Mouse (Mus musculus) intestine, embryonic 16.5 days (tissue): ENCODE measurements around the gene Cracr2b. TPM values are rescaled to one million over a fixed set of nuclear protein-coding genes. Genes with fewer than 3 reads are reported as not detected.
"Not testable (repeated sequence)": the region's sequence is repeated elsewhere in the genome, so short reads cannot be mapped to it uniquely, and the experiment has no call there.

Experiments
- ATAC-seq: fragments of 200-750 bp; cut with Nextera tagmentation; 2 replicates; pipeline ENCODE4 v1.8.0; 2017; ENCODE audit warnings: moderate TSS enrichment, moderate library complexity
- H3K27ac ChIP-seq: fragments of 300-500 bp; sonication (generic); 2 replicates; pipeline ENCODE4 v1.5.1; 2014; ENCODE audit warnings: mild to moderate bottlenecking, low read length
- H3K27me3 ChIP-seq: fragments of 300-500 bp; sonication (generic); replicated peaks from 2 replicates; pipeline ENCODE4 v1.6.1; 2014; ENCODE audit warnings: low read length, control low read depth, mixed read lengths; ENCODE audit not compliant: control insufficient read depth, insufficient read depth
- H3K36me3 ChIP-seq: fragments of 300-500 bp; sonication (generic); 2 replicates; pipeline ENCODE4 v1.6.1; 2014; ENCODE audit warnings: low read length, control low read depth; ENCODE audit not compliant: control insufficient read depth, insufficient read depth
- H3K4me1 ChIP-seq: fragments of 300-500 bp; sonication (generic); 2 replicates; pipeline ENCODE4 v1.6.1; 2014; ENCODE audit warnings: low read length, control low read depth, mixed read lengths; ENCODE audit not compliant: control insufficient read depth, insufficient read depth
- H3K4me2 ChIP-seq: fragments of 300-500 bp; sonication (generic); 2 replicates; pipeline ENCODE4 v1.6.1; 2014; ENCODE audit warnings: low read depth, low read length, control low read depth
- H3K4me3 ChIP-seq: fragments of 300-500 bp; sonication (generic); 2 replicates; pipeline ENCODE4 v1.5.1; 2014; ENCODE audit warnings: mild to moderate bottlenecking, low read length
- H3K9ac ChIP-seq: fragments of 300-500 bp; sonication (generic); 2 replicates; pipeline ENCODE4 v1.6.1; 2014; ENCODE audit warnings: low read depth, low read length
- H3K9me3 ChIP-seq: fragments of 300-500 bp; sonication (generic); 2 replicates; pipeline ENCODE4 v1.6.1; 2016; ENCODE audit warnings: low read length, control low read depth; ENCODE audit not compliant: control insufficient read depth
- WGBS: fragments of 180-500 bp; shearing (Covaris S2); extraction: QIAGEN DNeasy Blood & Tissue Kit; methylation state at CpG from one replicate; pipeline ENCODE4 v1.1.7; 2014; 5-methylcytosine and 5-hydroxymethylcytosine counted together
- polyA plus RNA-seq: library from polyadenylated mRNA; unstranded; fragments of >200 nt; fragmentation: Nextera tagmentation; extraction: Ambion mirVana; gene quantifications from 2 replicates; pipeline ENCODE4 v1.2.1, GENCODE M21; 2015

The Cracr2b gene
- polyA plus RNA-seq, 1 experiment from 2014 or later, result 21.0 TPM

DNA sequence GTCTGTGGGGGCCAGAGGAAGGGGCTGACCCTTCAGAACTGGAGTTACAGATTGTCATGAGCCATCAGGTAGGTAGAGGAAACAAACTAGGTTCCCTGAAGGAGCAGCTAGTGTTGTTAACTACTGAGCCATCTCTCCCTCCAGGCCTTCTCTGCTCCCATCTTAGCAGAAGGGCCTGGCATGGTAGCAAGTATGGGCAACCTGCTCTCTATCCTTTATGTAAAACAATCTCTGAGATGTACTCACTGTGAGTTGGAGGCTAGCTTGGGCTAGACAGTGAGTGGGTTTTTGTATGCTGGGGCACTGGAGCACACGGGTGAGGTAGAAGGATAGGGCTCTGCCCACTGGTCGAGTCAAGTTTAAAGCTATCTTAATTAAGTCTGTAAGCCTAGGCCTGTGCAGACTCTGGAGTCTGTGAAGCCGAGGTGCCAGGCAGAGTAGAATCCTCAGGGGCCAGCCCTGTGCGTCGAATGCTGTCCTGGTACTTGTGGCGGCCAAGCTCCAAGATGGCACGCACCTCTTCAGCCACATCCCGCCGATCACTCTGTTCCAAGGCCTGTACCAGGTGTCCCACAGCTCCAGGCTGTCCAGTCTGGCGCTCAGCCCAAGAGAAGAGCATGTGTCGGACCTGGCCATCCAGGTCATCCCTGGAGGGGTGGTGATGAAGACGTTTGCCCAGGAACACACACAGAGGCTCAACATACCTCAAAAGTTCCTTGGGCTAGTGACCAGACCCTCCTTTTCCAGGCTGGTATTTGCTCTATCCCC, 22.5 kb upstream of the Cracr2b start:
- Histone ChIP-seq H3K27ac (no peak overlapping the region), H3K36me3 (peaks cover 9% of the 10 kb centered on the region), H3K27me3 (no peaks in the 10 kb centered on the region), H3K9ac (no peak overlapping the region; the same call in 1 of the 2 replicates), H3K4me2 (no peak overlapping the region), H3K9me3 (no peaks in the 10 kb centered on the region), H3K4me1 (peaks cover 44% of the 10 kb centered on the region), H3K4me3 (no peak overlapping the region)
- no peak for ATAC-seq
- 90% methylated on average over 12 of the region's 12 CpGs for WGBS

DNA sequence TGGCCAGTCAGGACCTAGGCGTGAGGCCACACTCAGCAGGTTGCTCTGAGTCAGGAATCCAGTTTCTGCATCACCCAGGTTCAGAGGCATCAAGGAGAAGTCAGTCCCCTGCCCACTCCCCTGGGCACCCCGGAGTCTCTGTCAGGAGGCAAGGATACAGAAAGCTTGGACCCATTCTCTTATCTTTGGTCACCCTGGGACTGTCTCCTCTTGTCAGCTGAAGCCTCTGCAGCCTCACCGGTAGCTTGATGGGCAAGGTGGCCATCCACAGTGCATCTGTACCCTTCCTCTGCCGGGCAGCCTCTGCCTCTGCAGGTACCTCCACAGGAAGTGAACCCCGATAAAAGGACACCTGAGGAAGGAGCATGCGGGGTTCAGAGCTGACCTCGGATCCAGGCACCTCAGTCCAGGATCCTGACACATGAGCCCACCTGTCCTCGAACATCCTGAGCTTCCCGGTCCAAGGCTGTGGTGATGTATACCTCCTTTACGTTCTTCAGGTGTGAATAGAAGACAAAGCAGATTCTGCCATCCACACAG, 21.7 kb upstream of the Cracr2b start:
- Histone ChIP-seq H3K9me3 (no peaks in the 10 kb centered on the region), H3K4me1 (peaks cover 42% of the 10 kb centered on the region), H3K9ac (no peak overlapping the region), H3K4me2 (no peak overlapping the region), H3K4me3 (no peak overlapping the region), H3K36me3 (peaks cover 5% of the 10 kb centered on the region; the same call in 1 of the 2 replicates), H3K27ac (no peak overlapping the region), H3K27me3 (no peaks in the 10 kb centered on the region)
- no peak for ATAC-seq
- WGBS, result 95% methylated on average over 10 of the region's 10 CpGs

DNA sequence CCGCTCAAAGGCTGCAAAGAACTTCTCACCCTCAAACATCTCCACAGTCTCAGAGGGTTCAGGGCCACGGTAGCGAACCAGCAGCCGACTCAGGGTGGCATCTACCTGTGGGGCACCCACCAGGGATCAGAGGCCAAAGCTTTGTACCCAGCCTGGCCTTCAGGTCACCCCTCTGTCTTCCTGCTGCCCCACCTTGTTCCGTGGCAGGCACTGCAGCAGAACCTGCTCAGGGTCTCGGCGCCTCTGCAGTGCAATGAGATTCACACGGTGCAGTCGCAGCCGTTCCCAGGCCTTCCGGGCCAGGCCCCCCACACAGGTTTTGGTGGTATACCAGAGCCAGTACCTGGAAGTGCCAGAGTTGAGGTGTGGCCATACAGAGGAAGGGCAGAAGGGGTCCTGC, 21.1 kb upstream of the Cracr2b start:
- H3K36me3 ChIP-seq, result peaks cover 5% of the 10 kb centered on the region; the same call in 1 of the 2 replicates
- no peak overlapping the region for H3K9ac ChIP-seq
- peaks cover 37% of the 10 kb centered on the region for H3K4me1 ChIP-seq
- no peaks in the 10 kb centered on the region for H3K27me3 ChIP-seq
- no peak overlapping the region for H3K27ac ChIP-seq
- no peak overlapping the region for H3K4me2 ChIP-seq
- no peaks in the 10 kb centered on the region for H3K9me3 ChIP-seq
- ATAC-seq, result no peak
- no peak overlapping the region for H3K4me3 ChIP-seq
- 95% methylated on average over 11 of the region's 11 CpGs for WGBS

DNA sequence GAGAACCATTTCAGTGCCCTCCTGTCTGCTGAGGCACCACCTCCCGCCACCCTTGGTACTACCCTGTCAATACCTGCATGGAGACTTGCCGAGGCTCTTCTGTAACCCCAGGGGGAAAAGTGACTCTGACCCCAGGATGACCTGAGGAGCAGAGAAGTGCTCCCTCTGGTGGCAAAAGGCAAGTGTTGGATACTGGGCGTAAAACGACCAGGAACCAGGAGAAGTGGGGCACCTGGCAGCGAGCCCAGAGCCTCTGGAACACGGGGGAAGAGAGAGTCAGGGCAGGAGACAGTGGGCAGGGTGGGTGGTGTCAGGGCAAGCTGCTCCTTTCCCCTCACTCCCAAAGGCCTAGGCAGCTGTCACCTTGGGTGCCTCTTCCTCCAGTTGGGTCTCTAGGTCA, 20.3 kb upstream of the Cracr2b start:
- no peak overlapping the region for H3K27ac ChIP-seq
- H3K36me3 ChIP-seq, result peaks cover 5% of the 10 kb centered on the region; the same call in 1 of the 2 replicates
- peaks cover 30% of the 10 kb centered on the region for H3K4me1 ChIP-seq
- no peak overlapping the region for H3K9ac ChIP-seq
- no peaks in the 10 kb centered on the region for H3K27me3 ChIP-seq
- no peak overlapping the region for H3K4me3 ChIP-seq
- no peaks in the 10 kb centered on the region for H3K9me3 ChIP-seq
- 23% methylated on average over 6 of the region's 6 CpGs for WGBS
- ATAC-seq, result no peak
- no peak overlapping the region for H3K4me2 ChIP-seq

DNA sequence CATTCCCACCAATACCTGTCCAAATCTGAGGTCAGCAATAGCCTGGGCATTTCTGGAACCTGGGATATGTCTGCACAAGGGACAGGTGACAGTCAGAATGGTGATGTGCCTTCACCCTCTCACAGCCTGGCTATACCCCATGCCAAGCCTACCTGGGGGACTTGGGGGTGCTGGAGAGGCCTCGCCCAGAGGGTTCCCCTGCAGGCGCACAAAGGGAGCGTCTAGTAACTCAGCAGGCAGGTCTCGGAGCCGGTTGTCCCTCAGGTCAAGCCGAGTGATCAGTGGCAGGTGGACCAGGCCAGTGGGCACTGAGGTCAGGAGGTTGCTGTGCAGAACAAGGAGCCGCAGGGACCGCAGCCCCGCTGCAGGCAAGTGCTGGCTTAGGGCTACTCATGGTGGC, 19.4 kb upstream of the Cracr2b start:
- Histone ChIP-seq H3K4me3 (no peak overlapping the region), H3K4me1 (peaks cover 23% of the 10 kb centered on the region), H3K4me2 (no peak overlapping the region), H3K27ac (no peak overlapping the region), H3K9ac (peak overlapping the region; percentile 71; the same call in 1 of the 2 replicates), H3K9me3 (no peaks in the 10 kb centered on the region), H3K36me3 (peaks cover 5% of the 10 kb centered on the region; the same call in 1 of the 2 replicates), H3K27me3 (no peaks in the 10 kb centered on the region)
- no peak for ATAC-seq
- 88% methylated on average over 9 of the region's 9 CpGs for whole genome bisulfite sequencing

DNA sequence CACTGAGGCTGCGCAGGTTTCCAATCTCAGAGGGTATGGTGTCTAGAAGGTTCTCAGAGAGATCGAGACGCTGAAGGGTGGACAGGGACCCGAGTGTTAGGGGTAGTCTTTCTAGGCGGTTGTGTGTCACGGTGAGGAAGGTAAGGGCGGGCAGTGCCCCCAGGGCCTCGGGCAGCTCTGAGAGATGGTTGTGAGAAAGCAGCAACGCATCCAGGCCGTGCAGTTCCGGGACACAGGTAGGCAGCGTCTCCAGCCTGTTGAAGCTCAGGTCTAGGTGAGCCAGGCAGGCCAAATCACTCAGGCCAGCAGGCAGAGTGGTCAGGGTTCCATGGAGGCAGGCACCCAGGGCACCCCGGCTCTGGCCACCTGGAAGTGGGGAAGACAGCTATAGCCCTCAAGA, 18.7 kb upstream of the Cracr2b start:
- Histone ChIP-seq H3K9ac (peak overlapping the region; percentile 71), H3K4me2 (peak overlapping the region; percentile 97), H3K36me3 (peaks cover 5% of the 10 kb centered on the region; the same call in 1 of the 2 replicates), H3K4me3 (peak overlapping the region; percentile 64; the same call in 1 of the 2 replicates), H3K4me1 (peaks cover 21% of the 10 kb centered on the region), H3K27ac (no peak overlapping the region), H3K27me3 (no peaks in the 10 kb centered on the region), H3K9me3 (no peaks in the 10 kb centered on the region)
- ATAC-seq, result no peak
- WGBS, result 90% methylated on average over 13 of the region's 13 CpGs

DNA sequence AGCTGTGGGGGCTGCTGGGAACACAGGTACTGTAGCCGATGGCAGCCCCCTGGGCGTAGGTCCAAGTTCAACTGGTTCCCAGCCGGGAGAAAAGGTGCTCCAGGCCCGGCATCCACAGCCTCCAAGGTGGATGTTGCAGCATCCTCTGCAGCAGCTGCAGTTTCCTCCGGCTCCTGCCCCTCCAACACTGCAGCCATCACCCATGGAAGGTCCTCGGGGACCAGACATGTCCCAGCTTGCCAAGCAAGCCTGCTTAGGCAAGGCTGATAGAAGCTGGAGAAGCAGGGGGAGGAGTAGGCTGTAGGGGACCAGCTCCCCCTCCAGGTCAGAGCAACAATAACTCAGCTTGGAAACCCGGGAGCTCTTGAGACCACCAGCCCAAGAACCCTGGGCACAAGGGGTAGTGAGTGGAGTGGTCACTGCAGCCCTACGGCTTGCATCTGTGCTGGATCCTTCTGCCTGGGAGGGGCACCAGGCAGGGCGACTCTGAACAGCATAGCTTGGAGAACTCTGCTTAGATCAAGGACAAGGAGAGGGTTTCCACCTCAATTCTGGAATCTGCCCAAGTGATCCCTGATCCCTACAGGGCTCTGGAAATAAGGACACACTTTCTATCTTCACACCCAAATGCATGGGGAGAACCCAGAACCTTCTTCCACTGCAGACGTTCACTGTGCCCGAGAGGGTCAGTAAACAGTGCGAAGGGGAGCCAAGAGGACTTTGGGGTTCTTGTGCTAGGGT, 17.6 kb upstream of the Cracr2b start:
- Histone ChIP-seq H3K4me2 (peak overlapping the region; percentile 97), H3K9me3 (no peaks in the 10 kb centered on the region), H3K4me1 (peaks cover 22% of the 10 kb centered on the region), H3K36me3 (0 out of 2 replicates have a peak, but pooled peaks cover 3% of the 10 kb centered on the region), H3K4me3 (peak overlapping the region; percentile 64), H3K9ac (peak overlapping the region; percentile 71), H3K27ac (peak overlapping the region; percentile 63), H3K27me3 (no peaks in the 10 kb centered on the region)
- ATAC-seq, result peak; percentile 5
- WGBS, result 15% methylated on average over 12 of the region's 12 CpGs

DNA sequence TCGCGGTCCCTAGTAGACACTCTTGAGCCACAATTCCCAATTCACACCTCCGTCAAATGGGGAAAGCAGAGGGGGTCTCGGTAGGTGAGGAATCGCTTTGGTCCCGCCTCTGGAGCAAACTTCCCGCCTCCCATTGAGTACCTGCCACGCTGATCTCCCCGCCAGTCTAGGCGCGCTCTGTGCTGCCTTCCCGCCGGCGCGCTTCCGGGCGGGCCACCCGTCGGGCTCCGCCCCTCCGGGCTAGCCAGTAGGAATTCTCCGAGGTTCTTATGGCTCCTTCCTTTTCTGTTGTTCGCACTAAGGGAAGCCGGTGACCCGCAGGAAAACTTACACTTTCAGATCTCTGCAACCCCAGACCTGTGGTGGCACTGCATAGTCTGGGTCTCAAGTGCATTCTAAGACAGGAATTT, 17.1 kb upstream of the Cracr2b start, which contains the start of gene Pidd1:
Gene Pidd1 (minus strand): TSS at position 198 of the 410 bp plus-strand sequence.
- H3K4me3 ChIP-seq, result peak within 1 kb of the TSS; percentile 64
- H3K9me3 ChIP-seq, result no peaks in the 10 kb centered on the region
- 0% methylated on average over 25 of the region's 25 CpGs for WGBS
- 0 out of 2 replicates have a peak, but pooled peaks cover 2% of the 10 kb centered on the region for H3K36me3 ChIP-seq
- ATAC-seq, result peak; percentile 70
- H3K27ac ChIP-seq, result peak within 1 kb of the TSS; percentile 81
- H3K9ac ChIP-seq, result peak within 1 kb of the TSS; percentile 71
- no peaks in the 10 kb centered on the region for H3K27me3 ChIP-seq
- peak within 1 kb of the TSS; percentile 97 for H3K4me2 ChIP-seq
- H3K4me1 ChIP-seq, result peaks cover 28% of the 10 kb centered on the region

DNA sequence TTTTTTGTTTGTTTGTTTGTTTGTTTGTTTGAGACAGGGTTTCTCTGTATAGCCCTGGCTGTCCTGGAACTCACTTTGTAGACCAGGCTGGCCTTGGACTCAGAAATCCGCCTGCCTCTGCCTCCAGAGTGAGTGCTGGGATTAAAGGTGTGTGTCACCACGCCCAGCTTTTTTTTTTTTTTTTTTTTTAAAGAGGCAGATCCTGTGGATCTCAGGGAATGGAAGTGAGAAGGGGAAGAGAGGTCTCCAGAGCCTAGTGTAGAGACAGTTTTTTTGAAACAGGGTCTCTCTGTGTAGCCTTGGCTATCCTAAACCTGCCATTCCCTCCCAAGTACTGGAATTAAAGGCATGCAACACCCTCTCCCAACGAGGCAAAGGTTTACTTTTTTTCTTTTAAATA, 14.5 kb upstream of the Cracr2b start:
- Histone ChIP-seq H3K36me3 (peaks cover 10% of the 10 kb centered on the region; the same call in 1 of the 2 replicates), H3K4me1 (peaks cover 34% of the 10 kb centered on the region), H3K4me2 (peak overlapping the region; percentile 52; the same call in 1 of the 2 replicates), H3K4me3 (peak overlapping the region; percentile 77; the same call in 1 of the 2 replicates)
- WGBS, result 67% methylated on average over 3 of the region's 3 CpGs
- not testable (repeated sequence) for ATAC-seq, H3K9me3 ChIP-seq, H3K27me3 ChIP-seq, H3K27ac ChIP-seq, H3K9ac ChIP-seq
